Mouse (Mus musculus) ES-Bruce4 (cell line): Measurements from ENCODE around the gene Cenpv. TPM values are rescaled to one million over a fixed set of nuclear protein-coding genes. Genes with fewer than 3 reads are reported as not detected.

Experiments
- H3K27ac ChIP-seq: 2 replicates; pipeline ENCODE4 v1.5.1; 2012; ENCODE audit warnings: low read length, inconsistent platforms; ENCODE audit not compliant: insufficient read depth
- H3K27me3 ChIP-seq: 2 replicates; pipeline ENCODE4 v1.6.1; 2012; ENCODE audit warnings: mild to moderate bottlenecking, low read length, inconsistent platforms; ENCODE audit not compliant: control insufficient read depth, poor library complexity, insufficient read depth, severe bottlenecking
- H3K36me3 ChIP-seq: 2 replicates; pipeline ENCODE4 v1.6.1; 2012; ENCODE audit warnings: inconsistent platforms, mild to moderate bottlenecking, low read length, moderate library complexity; ENCODE audit not compliant: control insufficient read depth, poor library complexity, insufficient read depth, severe bottlenecking
- H3K4me1 ChIP-seq: one replicate; pipeline ENCODE4 v1.8.1; 2011; ENCODE audit warnings: low read length; ENCODE audit not compliant: control insufficient read depth, insufficient read depth
- H3K4me3 ChIP-seq: 2 replicates; pipeline ENCODE4 v1.5.1; 2011; ENCODE audit warnings: low read depth, mild to moderate bottlenecking, low read length
- H3K9ac ChIP-seq: 2 replicates; pipeline ENCODE4 v1.6.1; 2012; ENCODE audit warnings: low read depth, mild to moderate bottlenecking, inconsistent platforms; ENCODE audit not compliant: poor library complexity, severe bottlenecking
- H3K9me3 ChIP-seq: replicated peaks from 2 replicates; pipeline ENCODE4 v1.6.1; 2012; ENCODE audit warnings: mild to moderate bottlenecking, low read length, inconsistent platforms; ENCODE audit not compliant: control insufficient read depth, poor library complexity, insufficient read depth, severe bottlenecking
- CTCF ChIP-seq: IDR thresholded peaks from one replicate; pipeline ENCODE4 v1.8.1; 2011; ENCODE audit warnings: low read depth, low read length
- EP300 ChIP-seq: IDR thresholded peaks from 2 replicates; pipeline ENCODE4 v1.6.1; 2011; ENCODE audit warnings: low read depth, low read length; ENCODE audit not compliant: insufficient read depth
- POLR2A ChIP-seq: IDR thresholded peaks from one replicate; pipeline ENCODE4 v1.8.1; 2011; ENCODE audit warnings: low read length; ENCODE audit not compliant: insufficient read depth
- polyA plus RNA-seq: library from polyadenylated mRNA; stranded (reverse); fragments of >200 nt; gene quantifications from 2 replicates; pipeline ENCODE4 v1.2.4, GENCODE M21; 2011; ENCODE audit warnings: low read depth; ENCODE audit not compliant: missing spikeins, insufficient read depth, insufficient read length

The Cenpv gene
- polyA plus RNA-seq, 1 experiment = 66.9 TPM

- peak; percentile 56 for TF ChIP-seq POLR2A
- TF ChIP-seq CTCF = no peak
- TF ChIP-seq EP300 = peak; percentile 93
- Histone ChIP-seq H3K36me3 (no peaks in the 10 kb centered on the region), H3K4me3 (peak overlapping the region; percentile 23), H3K9ac (peak overlapping the region; percentile 56), H3K4me1 (peaks cover 3% of the 10 kb centered on the region), H3K27me3 (no peaks in the 10 kb centered on the region), H3K9me3 (no peaks in the 10 kb centered on the region), H3K27ac (peak overlapping the region; percentile 98)
Measured at GRCm38 (mm10) chr11:62494754-62495275, 44.2 kb downstream of the Cenpv start.

GRCm38 (mm10) chr11:62493701-62494100 lies 45.4 kb downstream of the Cenpv start:
- Histone ChIP-seq H3K9me3 (no peaks in the 10 kb centered on the region), H3K27me3 (no peaks in the 10 kb centered on the region), H3K36me3 (no peaks in the 10 kb centered on the region), H3K4me1 (peaks cover 5% of the 10 kb centered on the region), H3K9ac (peak overlapping the region; percentile 50), H3K27ac (peak overlapping the region; percentile 98), H3K4me3 (no peak overlapping the region)
- TF ChIP-seq POLR2A (no peak), CTCF (no peak), EP300 (no peak)

GRCm38 (mm10) chr11:62487540-62488350 lies 51.3 kb downstream of the Cenpv start:
- Histone ChIP-seq H3K27me3 (no peaks in the 10 kb centered on the region), H3K27ac (peak overlapping the region; percentile 62; the same call in 1 of the 2 replicates), H3K4me3 (peak overlapping the region; percentile 29; the same call in 1 of the 2 replicates), H3K4me1 (peaks cover 6% of the 10 kb centered on the region), H3K9ac (peak overlapping the region; percentile 36; the same call in 1 of the 2 replicates), H3K36me3 (no peaks in the 10 kb centered on the region), H3K9me3 (no peaks in the 10 kb centered on the region)
- TF ChIP-seq POLR2A (no peak), CTCF (no peak), EP300 (no peak)

GRCm38 (mm10) chr11:62486949-62487348 lies 52.1 kb downstream of the Cenpv start:
- H3K9me3 ChIP-seq = no peaks in the 10 kb centered on the region
- H3K27ac ChIP-seq = no peak overlapping the region
- H3K27me3 ChIP-seq = no peaks in the 10 kb centered on the region
- H3K4me1 ChIP-seq = peaks cover 5% of the 10 kb centered on the region
- H3K36me3 ChIP-seq = no peaks in the 10 kb centered on the region
- no peak overlapping the region for H3K4me3 ChIP-seq
- no peak overlapping the region for H3K9ac ChIP-seq
- TF ChIP-seq EP300 = no peak
- TF ChIP-seq POLR2A = no peak
- TF ChIP-seq CTCF = no peak

GRCm38 (mm10) chr11:62479581-62479980 lies 59.5 kb downstream of the Cenpv start:
- Histone ChIP-seq H3K27ac (peak overlapping the region; percentile 15; the same call in 1 of the 2 replicates), H3K9ac (0 out of 2 replicates have a peak overlapping the region, but pooled peaks have one; percentile 18), H3K4me3 (no peak overlapping the region), H3K9me3 (no peaks in the 10 kb centered on the region), H3K27me3 (no peaks in the 10 kb centered on the region), H3K36me3 (peaks cover 4% of the 10 kb centered on the region; the same call in 1 of the 2 replicates), H3K4me1 (peaks cover 1% of the 10 kb centered on the region)
- TF ChIP-seq CTCF (no peak), EP300 (no peak), POLR2A (no peak)

- no peak for TF ChIP-seq EP300
- no peak for TF ChIP-seq CTCF
- TF ChIP-seq POLR2A = no peak
Measured at GRCm38 (mm10) chr11:62478931-62479330, 60.1 kb downstream of the Cenpv start.

More at GRCm38 (mm10) chr11:62478931-62479330, 60.1 kb downstream of the Cenpv start:
- Histone ChIP-seq H3K9me3 (no peaks in the 10 kb centered on the region), H3K27me3 (no peaks in the 10 kb centered on the region), H3K9ac (peak overlapping the region; percentile 18; the same call in 1 of the 2 replicates), H3K4me3 (no peak overlapping the region), H3K36me3 (peaks cover 4% of the 10 kb centered on the region; the same call in 1 of the 2 replicates), H3K27ac (peak overlapping the region; percentile 15), H3K4me1 (peaks cover 1% of the 10 kb centered on the region)
